Mouse (Mus musculus): ENCODE results near the gene Odf3l2. TPM values are rescaled to one million over a fixed set of nuclear protein-coding genes. Genes with fewer than 3 reads are reported as not detected.

Odf3l2 gene
- polyA plus RNA-seq, 1 experiment from 2014 or later, result 0.28 TPM

- WGBS, result 12% methylated on average over 13 of the region's 13 CpGs
- no peak within 1 kb of the TSS for H3K9ac ChIP-seq (replicated peaks; ENCODE audit: low read depth, low read length)
- H3K36me3 ChIP-seq (ENCODE audit: control insufficient read depth, insufficient read depth), result no peaks in the 10 kb centered on the region
- H3K4me3 ChIP-seq (replicated peaks; ENCODE audit: low read length), result no peak within 1 kb of the TSS
- ATAC-seq, result no peak
- no peaks in the 10 kb centered on the region for H3K27me3 ChIP-seq (replicated peaks; ENCODE audit: control insufficient read depth, insufficient read depth, low read length)
- peaks cover 7% of the 10 kb centered on the region for H3K4me1 ChIP-seq (replicated peaks; ENCODE audit: control insufficient read depth, insufficient read depth, low read length)
- no peak within 1 kb of the TSS for H3K27ac ChIP-seq (ENCODE audit: low read length)
- H3K4me2 ChIP-seq (ENCODE audit: low read length), result no peak within 1 kb of the TSS
- H3K9me3 ChIP-seq (ENCODE audit: control insufficient read depth, low read length), result no peaks in the 10 kb centered on the region
Observed at GRCm38 (mm10) chr10:79664131-79664665, 18.7 kb upstream of the Odf3l2 start, which contains the start of gene Madcam1. Madcam1 (plus strand) TSS chr10:79664559.

- no peaks in the 10 kb centered on the region for H3K36me3 ChIP-seq (ENCODE audit: control insufficient read depth, insufficient read depth)
- no peaks in the 10 kb centered on the region for H3K4me1 ChIP-seq (replicated peaks; ENCODE audit: control insufficient read depth, insufficient read depth, low read length)
- 42% methylated on average over 3 of the region's 3 CpGs for WGBS
- no peak overlapping the region for H3K4me3 ChIP-seq (replicated peaks; ENCODE audit: low read length)
- no peaks in the 10 kb centered on the region for H3K27me3 ChIP-seq (replicated peaks; ENCODE audit: control insufficient read depth, insufficient read depth, low read length)
- H3K27ac ChIP-seq (ENCODE audit: low read length), result no peak overlapping the region
- H3K4me2 ChIP-seq (ENCODE audit: low read length), result no peak overlapping the region
- H3K9me3 ChIP-seq (ENCODE audit: control insufficient read depth, low read length), result no peaks in the 10 kb centered on the region
- ATAC-seq, result no peak
- H3K9ac ChIP-seq (replicated peaks; ENCODE audit: low read depth, low read length), result no peak overlapping the region
Observed at GRCm38 (mm10) chr10:79661861-79662260, 16.3 kb upstream of the Odf3l2 start.

GRCm38 (mm10) chr10:79660298-79660697, 14.8 kb upstream of the Odf3l2 start:
- Histone ChIP-seq H3K4me1 (replicated peaks; ENCODE audit: control insufficient read depth, insufficient read depth, low read length) (peaks cover 2% of the 10 kb centered on the region; the same call in 1 of the 2 replicates), H3K27me3 (replicated peaks; ENCODE audit: control insufficient read depth, insufficient read depth, low read length) (no peaks in the 10 kb centered on the region), H3K9me3 (ENCODE audit: control insufficient read depth, low read length) (no peaks in the 10 kb centered on the region), H3K4me3 (replicated peaks; ENCODE audit: low read length) (no peak overlapping the region), H3K4me2 (ENCODE audit: low read length) (no peak overlapping the region), H3K9ac (replicated peaks; ENCODE audit: low read depth, low read length) (no peak overlapping the region), H3K27ac (ENCODE audit: low read length) (no peak overlapping the region), H3K36me3 (ENCODE audit: control insufficient read depth, insufficient read depth) (no peaks in the 10 kb centered on the region)
- 80% methylated on average over 2 of the region's 2 CpGs for WGBS
- ATAC-seq, result no peak

GRCm38 (mm10) chr10:79658829-79659228, 13.3 kb upstream of the Odf3l2 start:
- Histone ChIP-seq H3K4me1 (replicated peaks; ENCODE audit: control insufficient read depth, insufficient read depth, low read length) (peaks cover 6% of the 10 kb centered on the region; the same call in 1 of the 2 replicates), H3K4me2 (ENCODE audit: low read length) (no peak overlapping the region), H3K4me3 (replicated peaks; ENCODE audit: low read length) (no peak overlapping the region), H3K36me3 (ENCODE audit: control insufficient read depth, insufficient read depth) (no peaks in the 10 kb centered on the region), H3K27me3 (replicated peaks; ENCODE audit: control insufficient read depth, insufficient read depth, low read length) (no peaks in the 10 kb centered on the region), H3K27ac (ENCODE audit: low read length) (no peak overlapping the region), H3K9ac (replicated peaks; ENCODE audit: low read depth, low read length) (no peak overlapping the region), H3K9me3 (ENCODE audit: control insufficient read depth, low read length) (no peaks in the 10 kb centered on the region)
- WGBS, result 10% methylated on average over 4 of the region's 4 CpGs
- no peak for ATAC-seq

- H3K4me2 ChIP-seq (ENCODE audit: low read length), result no peak overlapping the region
- no peaks in the 10 kb centered on the region for H3K36me3 ChIP-seq (ENCODE audit: control insufficient read depth, insufficient read depth)
- no peak overlapping the region for H3K9ac ChIP-seq (replicated peaks; ENCODE audit: low read depth, low read length)
- H3K4me1 ChIP-seq (replicated peaks; ENCODE audit: control insufficient read depth, insufficient read depth, low read length), result peaks cover 6% of the 10 kb centered on the region; the same call in 1 of the 2 replicates
- H3K4me3 ChIP-seq (replicated peaks; ENCODE audit: low read length), result no peak overlapping the region
- no peaks in the 10 kb centered on the region; the same call in 1 of the 2 replicates for H3K27me3 ChIP-seq (replicated peaks; ENCODE audit: control insufficient read depth, insufficient read depth, low read length)
- WGBS, result 18% methylated on average over 1 of the region's 1 CpGs
- H3K9me3 ChIP-seq (ENCODE audit: control insufficient read depth, low read length), result no peaks in the 10 kb centered on the region
- H3K27ac ChIP-seq (ENCODE audit: low read length), result peak overlapping the region; percentile 66
- peak; percentile 88 for ATAC-seq
Observed at GRCm38 (mm10) chr10:79654946-79655395, 9.4 kb upstream of the Odf3l2 start.

GRCm38 (mm10) chr10:79652789-79653188, 7.3 kb upstream of the Odf3l2 start:
- H3K4me3 ChIP-seq (replicated peaks; ENCODE audit: low read length), result no peak overlapping the region
- no peaks in the 10 kb centered on the region for H3K36me3 ChIP-seq (ENCODE audit: control insufficient read depth, insufficient read depth)
- H3K9me3 ChIP-seq (ENCODE audit: control insufficient read depth, low read length), result no peaks in the 10 kb centered on the region
- 79% methylated on average over 7 of the region's 7 CpGs for WGBS
- no peaks in the 10 kb centered on the region; the same call in 1 of the 2 replicates for H3K27me3 ChIP-seq (replicated peaks; ENCODE audit: control insufficient read depth, insufficient read depth, low read length)
- no peak for ATAC-seq
- no peak overlapping the region for H3K4me2 ChIP-seq (ENCODE audit: low read length)
- no peak overlapping the region for H3K9ac ChIP-seq (replicated peaks; ENCODE audit: low read depth, low read length)
- no peak overlapping the region for H3K27ac ChIP-seq (ENCODE audit: low read length)
- peaks cover 6% of the 10 kb centered on the region; the same call in 1 of the 2 replicates for H3K4me1 ChIP-seq (replicated peaks; ENCODE audit: control insufficient read depth, insufficient read depth, low read length)

- 30% methylated on average over 7 of the region's 7 CpGs for WGBS
Observed at GRCm38 (mm10) chr10:79649070-79649751, 3.7 kb upstream of the Odf3l2 start.

GRCm38 (mm10) chr10:79638486-79639204, 6.9 kb downstream of the Odf3l2 start:
- no peak for ATAC-seq
- H3K4me1 ChIP-seq (replicated peaks; ENCODE audit: control insufficient read depth, insufficient read depth, low read length), result peaks cover 16% of the 10 kb centered on the region
- peak overlapping the region; percentile 76 for H3K9ac ChIP-seq (replicated peaks; ENCODE audit: low read depth, low read length)
- H3K4me2 ChIP-seq (ENCODE audit: low read length), result peak overlapping the region; percentile 88
- no peak overlapping the region for H3K27ac ChIP-seq (ENCODE audit: low read length)
- H3K27me3 ChIP-seq (replicated peaks; ENCODE audit: control insufficient read depth, insufficient read depth, low read length), result peaks cover 12% of the 10 kb centered on the region
- WGBS, result 4% methylated on average over 23 of the region's 23 CpGs
- H3K36me3 ChIP-seq (ENCODE audit: control insufficient read depth, insufficient read depth), result no peaks in the 10 kb centered on the region
- no peaks in the 10 kb centered on the region for H3K9me3 ChIP-seq (ENCODE audit: control insufficient read depth, low read length)
- H3K4me3 ChIP-seq (replicated peaks; ENCODE audit: low read length), result peak overlapping the region; percentile 62

More at GRCm38 (mm10) chr10:79649070-79649751, 3.7 kb upstream of the Odf3l2 start:
- ATAC-seq, result peak; percentile 78
- H3K9me3 ChIP-seq (ENCODE audit: control insufficient read depth, low read length), result no peaks in the 10 kb centered on the region
- H3K27me3 ChIP-seq (replicated peaks; ENCODE audit: control insufficient read depth, insufficient read depth, low read length), result no peaks in the 10 kb centered on the region; the same call in 1 of the 2 replicates
- H3K27ac ChIP-seq (ENCODE audit: low read length), result no peak overlapping the region
- no peaks in the 10 kb centered on the region for H3K36me3 ChIP-seq (ENCODE audit: control insufficient read depth, insufficient read depth)
- no peak overlapping the region for H3K9ac ChIP-seq (replicated peaks; ENCODE audit: low read depth, low read length)
- H3K4me2 ChIP-seq (ENCODE audit: low read length), result no peak overlapping the region
- H3K4me3 ChIP-seq (replicated peaks; ENCODE audit: low read length), result no peak overlapping the region
- no peaks in the 10 kb centered on the region for H3K4me1 ChIP-seq (replicated peaks; ENCODE audit: control insufficient read depth, insufficient read depth, low read length)
